Mouse (Mus musculus) embryonic facial prominence, embryonic 14.5 days (tissue): ENCODE results near the gene Gpr35. TPM values are rescaled to one million over a fixed set of nuclear protein-coding genes. Genes with fewer than 3 reads are reported as not detected.

Experiments used
- ATAC-seq: fragments of 200-750 bp; cut with Nextera tagmentation; 2 replicates; pipeline ENCODE4 v1.8.0; 2017; ENCODE audit warnings: low read depth, moderate number of reproducible peaks, moderate TSS enrichment
- DNase-seq: peaks from one replicate; pipeline ENCODE4 v3.0.0-alpha.2; 2015; ENCODE audit warnings: low spot score
- H3K27ac ChIP-seq: fragments of 300-500 bp; sonication (generic); replicated peaks from 2 replicates; pipeline ENCODE4 v1.5.1; 2014; ENCODE audit warnings: low read depth, mild to moderate bottlenecking, low read length, moderate library complexity
- H3K27me3 ChIP-seq: fragments of 300-500 bp; sonication (generic); replicated peaks from 2 replicates; pipeline ENCODE4 v1.6.1; 2014; ENCODE audit warnings: low read length; ENCODE audit not compliant: control insufficient read depth, insufficient read depth
- H3K36me3 ChIP-seq: fragments of 300-500 bp; sonication (generic); 2 replicates; pipeline ENCODE4 v1.6.1; 2014; ENCODE audit warnings: low read length, mixed read lengths; ENCODE audit not compliant: control insufficient read depth, insufficient read depth
- H3K4me1 ChIP-seq: fragments of 300-500 bp; sonication (generic); 2 replicates; pipeline ENCODE4 v1.6.1; 2014; ENCODE audit warnings: antibody characterized with exemption, low read length; ENCODE audit not compliant: control insufficient read depth, insufficient read depth
- H3K4me2 ChIP-seq: fragments of 300-500 bp; sonication (generic); 2 replicates; pipeline ENCODE4 v1.6.1; 2014; ENCODE audit warnings: low read depth, mild to moderate bottlenecking, low read length, moderate library complexity, mixed read lengths
- H3K4me3 ChIP-seq: fragments of 300-500 bp; sonication (generic); 2 replicates; pipeline ENCODE4 v1.5.1; 2014; ENCODE audit warnings: low read depth, mild to moderate bottlenecking, low read length
- H3K9ac ChIP-seq: fragments of 300-500 bp; sonication (generic); 2 replicates; pipeline ENCODE4 v1.6.1; 2014; ENCODE audit warnings: low read depth, mild to moderate bottlenecking, low read length, moderate library complexity, mixed read lengths
- H3K9me3 ChIP-seq: fragments of 300-500 bp; sonication (generic); 2 replicates; pipeline ENCODE4 v1.6.1; 2016; ENCODE audit warnings: low read length; ENCODE audit not compliant: control insufficient read depth
- WGBS: fragments of 180-500 bp; shearing (Covaris S2); extraction: QIAGEN DNeasy Blood & Tissue Kit; methylation state at CpG from one replicate; pipeline ENCODE4 v1.1.7; 2014; 5-methylcytosine and 5-hydroxymethylcytosine counted together
- polyA plus RNA-seq: library from polyadenylated mRNA; unstranded; fragments of >200 nt; fragmentation: Nextera tagmentation; extraction: Ambion mirVana; gene quantifications from 2 replicates; pipeline ENCODE4 v1.2.1, GENCODE M21; 2014

Gpr35 gene
- polyA plus RNA-seq, 1 experiment from 2014 or later: 1.5 TPM

DNA sequence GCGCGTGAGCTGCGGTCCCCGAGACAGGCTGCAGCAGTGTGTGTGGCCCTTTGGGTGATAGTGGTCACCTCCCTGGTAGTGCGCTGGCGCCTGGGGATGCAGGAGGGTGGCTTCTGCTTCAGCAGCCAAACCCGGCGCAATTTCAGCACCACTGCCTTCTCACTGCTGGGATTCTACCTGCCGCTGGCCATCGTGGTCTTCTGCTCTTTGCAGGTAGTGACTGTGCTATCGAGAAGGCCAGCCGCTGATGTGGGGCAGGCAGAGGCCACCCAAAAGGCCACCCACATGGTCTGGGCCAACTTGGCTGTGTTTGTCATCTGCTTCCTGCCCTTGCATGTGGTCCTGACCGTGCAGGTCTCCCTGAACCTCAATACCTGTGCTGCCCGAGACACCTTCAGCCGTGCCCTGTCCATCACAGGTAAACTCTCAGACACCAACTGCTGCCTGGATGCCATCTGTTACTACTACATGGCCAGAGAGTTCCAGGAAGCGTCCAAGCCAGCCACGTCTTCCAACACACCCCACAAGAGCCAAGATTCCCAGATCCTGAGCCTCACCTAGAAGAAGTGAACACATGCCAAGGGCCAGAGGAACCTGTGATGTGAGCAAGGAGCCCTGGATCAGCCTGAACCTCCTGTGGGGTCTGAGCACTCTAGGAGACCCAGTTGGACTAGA lies 32.4 kb downstream of the Gpr35 start:
- no peaks in the 10 kb centered on the region for H3K36me3 ChIP-seq
- no peaks in the 10 kb centered on the region for H3K4me1 ChIP-seq
- H3K9me3 ChIP-seq: no peaks in the 10 kb centered on the region
- DNase-seq: no peak
- H3K9ac ChIP-seq: no peak overlapping the region
- no peak overlapping the region for H3K4me3 ChIP-seq
- H3K27me3 ChIP-seq: no peaks in the 10 kb centered on the region
- no peak for ATAC-seq
- WGBS: 90% methylated on average over 17 of the region's 17 CpGs
- H3K4me2 ChIP-seq: no peak overlapping the region
- H3K27ac ChIP-seq: no peak overlapping the region

DNA sequence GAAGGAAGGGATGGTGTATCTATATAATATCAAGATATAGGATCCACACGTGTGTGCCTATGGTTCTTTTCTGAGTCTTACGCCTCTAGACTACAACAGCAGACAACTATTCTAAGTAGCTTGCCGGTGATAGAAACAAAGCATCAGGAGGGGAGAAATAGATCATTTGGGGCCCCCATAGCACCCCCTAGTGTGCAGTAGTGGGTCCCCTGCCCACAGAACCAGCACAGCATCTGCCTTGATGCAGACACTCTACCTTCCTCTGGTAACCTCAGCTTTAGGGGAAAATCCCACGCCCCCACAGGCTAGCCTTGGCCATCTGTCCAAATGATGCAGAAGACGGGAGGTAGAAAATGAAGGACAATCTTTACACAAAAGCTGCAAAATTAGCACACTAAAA lies 34.3 kb downstream of the Gpr35 start:
- DNase-seq (no peak), ATAC-seq (no peak)
- no peaks in the 10 kb centered on the region for H3K4me1 ChIP-seq
- H3K4me2 ChIP-seq: no peak overlapping the region
- H3K27me3 ChIP-seq: no peaks in the 10 kb centered on the region
- H3K9ac ChIP-seq: no peak overlapping the region
- 88% methylated on average over 5 of the region's 5 CpGs for WGBS
- H3K4me3 ChIP-seq: no peak overlapping the region
- no peaks in the 10 kb centered on the region for H3K36me3 ChIP-seq
- H3K27ac ChIP-seq: no peak overlapping the region
- no peaks in the 10 kb centered on the region for H3K9me3 ChIP-seq

DNA sequence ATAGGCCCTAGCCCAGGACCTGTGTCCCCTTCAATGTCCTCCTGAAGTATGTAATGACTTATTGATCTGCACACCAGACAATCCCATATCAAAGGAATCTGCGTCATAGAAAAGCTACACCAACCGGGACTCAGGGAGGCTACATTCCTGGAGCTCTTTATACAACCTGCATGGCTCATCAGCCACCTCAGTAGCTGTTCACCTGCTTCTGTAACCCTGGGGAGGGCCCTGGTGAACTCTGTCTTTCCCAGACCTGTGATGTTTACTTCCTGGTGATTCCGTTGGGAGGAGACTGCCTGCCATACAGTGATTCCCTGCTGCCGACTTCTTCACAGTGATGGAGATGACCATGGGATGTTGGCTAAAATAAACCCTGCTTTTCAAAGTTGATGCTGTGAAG lies 38.2 kb downstream of the Gpr35 start:
- Histone ChIP-seq H3K9me3 (no peaks in the 10 kb centered on the region), H3K27me3 (no peaks in the 10 kb centered on the region), H3K4me1 (no peaks in the 10 kb centered on the region), H3K9ac (no peak overlapping the region), H3K4me2 (no peak overlapping the region), H3K36me3 (no peaks in the 10 kb centered on the region), H3K27ac (no peak overlapping the region), H3K4me3 (no peak overlapping the region)
- ATAC-seq: no peak
- 73% methylated on average over 4 of the region's 4 CpGs for WGBS
- DNase-seq: no peak

DNA sequence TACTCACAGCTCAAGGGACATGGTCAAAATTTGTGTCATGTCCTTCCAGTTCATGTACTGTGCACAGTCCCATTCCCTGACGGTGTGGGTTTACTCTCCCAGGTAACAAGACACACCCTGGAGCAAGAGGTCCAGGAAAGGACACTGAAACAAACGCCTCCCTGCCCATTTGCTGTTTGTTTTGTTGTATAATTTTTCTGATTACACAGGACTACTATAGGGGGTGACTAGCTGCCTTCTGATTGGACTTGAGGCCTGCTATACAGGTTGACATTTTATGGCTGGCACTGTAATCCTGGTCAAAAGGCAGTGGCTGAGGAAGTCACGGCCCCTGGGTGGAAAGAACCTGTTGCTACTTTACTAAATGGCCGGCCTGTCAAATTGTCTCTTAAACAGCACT lies 39.2 kb downstream of the Gpr35 start:
- Histone ChIP-seq H3K9me3 (no peaks in the 10 kb centered on the region), H3K4me1 (no peaks in the 10 kb centered on the region), H3K4me3 (no peak overlapping the region), H3K27me3 (no peaks in the 10 kb centered on the region), H3K9ac (no peak overlapping the region), H3K36me3 (no peaks in the 10 kb centered on the region), H3K27ac (no peak overlapping the region), H3K4me2 (no peak overlapping the region)
- no peak for DNase-seq
- ATAC-seq: no peak
- WGBS: 56% methylated on average over 4 of the region's 4 CpGs

DNA sequence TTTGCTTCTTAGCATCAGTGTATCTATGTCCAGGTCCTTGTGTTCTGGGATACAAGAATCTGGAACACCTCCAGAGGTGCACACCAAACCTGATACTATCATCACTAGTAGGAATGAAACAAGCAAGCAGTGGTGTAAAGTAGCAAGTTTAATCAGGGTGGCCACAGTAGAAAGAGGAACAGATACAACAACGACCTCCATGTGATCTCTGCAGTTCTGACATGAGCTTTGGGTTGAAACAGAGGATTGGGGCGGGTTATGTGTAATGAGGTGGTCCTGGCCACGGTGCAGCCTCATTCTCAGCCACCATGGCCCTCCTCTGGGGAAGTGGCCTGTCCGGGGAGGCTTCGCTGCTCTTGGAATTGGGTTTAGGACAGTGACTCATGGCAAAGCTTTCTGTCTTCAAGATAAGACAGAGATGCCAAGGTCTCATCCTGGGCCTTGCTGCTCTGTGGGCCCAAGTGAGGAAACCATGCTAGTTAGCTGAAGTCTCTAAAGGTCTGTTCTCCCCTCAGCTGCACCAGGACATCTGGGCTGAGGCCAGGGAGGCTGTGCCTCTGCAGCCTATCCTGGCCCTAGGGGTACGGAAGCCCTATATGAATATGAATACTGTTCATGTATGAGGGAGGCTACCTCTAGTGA lies 41.7 kb downstream of the Gpr35 start:
- Histone ChIP-seq H3K27ac (no peak overlapping the region), H3K4me2 (no peak overlapping the region), H3K4me3 (no peak overlapping the region), H3K36me3 (no peaks in the 10 kb centered on the region), H3K27me3 (no peaks in the 10 kb centered on the region), H3K9me3 (no peaks in the 10 kb centered on the region), H3K4me1 (no peaks in the 10 kb centered on the region), H3K9ac (no peak overlapping the region)
- WGBS: 75% methylated on average over 6 of the region's 6 CpGs
- DNase-seq (no peak), ATAC-seq (no peak)

DNA sequence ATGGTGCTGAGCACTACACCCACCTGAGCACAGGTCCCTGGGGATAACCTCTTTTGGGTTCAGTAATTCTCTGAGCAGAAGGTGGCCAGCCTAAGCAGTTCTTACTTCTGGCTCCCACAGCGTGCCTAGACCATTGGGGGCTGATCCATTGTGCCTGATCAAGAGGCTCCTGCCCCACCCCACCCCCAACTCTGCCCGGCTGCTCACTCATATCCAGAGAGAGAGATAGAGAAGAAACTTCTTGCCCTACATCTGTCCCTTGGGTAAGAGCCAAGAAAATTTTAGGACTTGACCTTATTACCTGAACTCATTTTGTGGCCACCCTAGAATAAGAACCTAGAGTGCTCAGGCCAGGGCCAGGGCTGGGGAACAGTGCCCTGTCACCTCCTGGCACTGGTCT lies 42.2 kb downstream of the Gpr35 start:
- ATAC-seq (no peak), DNase-seq (no peak)
- Histone ChIP-seq H3K27ac (no peak overlapping the region), H3K9me3 (no peaks in the 10 kb centered on the region), H3K4me3 (no peak overlapping the region), H3K27me3 (no peaks in the 10 kb centered on the region), H3K4me1 (no peaks in the 10 kb centered on the region), H3K36me3 (no peaks in the 10 kb centered on the region), H3K9ac (no peak overlapping the region), H3K4me2 (no peak overlapping the region)
- WGBS: 63% methylated on average over 2 of the region's 2 CpGs

DNA sequence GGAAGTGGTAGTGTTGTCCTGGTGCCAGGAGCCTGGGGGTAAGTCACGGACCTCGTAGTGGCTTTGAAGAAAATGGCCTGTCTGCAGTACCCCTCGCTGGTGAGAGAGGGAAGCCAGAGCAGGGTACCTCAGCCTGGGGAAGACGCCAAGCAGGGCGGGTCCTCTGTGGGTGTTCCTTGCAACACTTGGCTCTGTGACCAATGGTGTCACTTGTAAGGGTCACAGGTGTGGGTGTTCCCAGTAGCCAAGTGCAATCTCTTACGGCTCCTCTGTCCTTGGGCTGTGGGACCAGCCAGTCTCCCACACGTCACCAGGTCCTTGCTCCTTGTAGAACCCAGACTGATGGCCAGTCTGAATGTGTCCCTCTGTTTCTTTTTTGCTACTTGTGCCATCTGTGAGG lies 55.4 kb downstream of the Gpr35 start, which contains the start of gene Aqp12:
Gene Aqp12 (plus strand): TSS at position 274 of the 400 bp plus-strand sequence.
- no peak within 1 kb of the TSS for H3K4me2 ChIP-seq
- DNase-seq: no peak

DNA sequence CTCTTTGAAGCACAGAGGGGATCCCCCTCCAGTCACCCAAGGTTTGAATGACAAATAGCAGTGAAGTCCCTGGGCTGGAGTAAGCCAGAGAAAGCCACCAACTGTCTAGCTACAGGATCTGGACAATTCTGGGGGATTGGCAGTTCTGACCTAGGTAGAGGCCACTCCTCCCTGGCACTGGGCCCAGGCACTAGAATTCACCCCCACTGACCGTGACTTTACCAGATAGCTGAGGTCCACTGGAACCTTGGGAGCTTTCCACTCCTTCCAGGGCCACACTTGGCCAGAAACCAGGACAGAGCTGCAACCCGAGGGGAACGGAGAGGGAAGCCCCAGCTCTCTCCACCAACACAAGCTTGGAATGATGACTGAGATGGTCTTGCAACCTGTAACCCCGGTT lies 58.5 kb downstream of the Gpr35 start:
- no peaks in the 10 kb centered on the region for H3K36me3 ChIP-seq
- ATAC-seq (no peak), DNase-seq (no peak)
- H3K9ac ChIP-seq: no peak overlapping the region
- H3K27me3 ChIP-seq: no peaks in the 10 kb centered on the region
- no peaks in the 10 kb centered on the region for H3K4me1 ChIP-seq
- no peak overlapping the region for H3K4me3 ChIP-seq
- H3K4me2 ChIP-seq: no peak overlapping the region
- no peak overlapping the region for H3K27ac ChIP-seq
- H3K9me3 ChIP-seq: no peaks in the 10 kb centered on the region
- WGBS: 53% methylated on average over 4 of the region's 4 CpGs

More for the DNA sequence above, 55.4 kb downstream of the Gpr35 start, which contains the start of gene Aqp12:
- no peak within 1 kb of the TSS for H3K9ac ChIP-seq
- no peaks in the 10 kb centered on the region for H3K36me3 ChIP-seq
- 77% methylated on average over 7 of the region's 7 CpGs for WGBS
- H3K4me1 ChIP-seq: no peaks in the 10 kb centered on the region
- no peak within 1 kb of the TSS for H3K27ac ChIP-seq
- H3K9me3 ChIP-seq: peaks cover 3% of the 10 kb centered on the region; the same call in 1 of the 2 replicates
- no peak within 1 kb of the TSS for H3K4me3 ChIP-seq
- no peaks in the 10 kb centered on the region for H3K27me3 ChIP-seq
- no peak for ATAC-seq

DNA sequence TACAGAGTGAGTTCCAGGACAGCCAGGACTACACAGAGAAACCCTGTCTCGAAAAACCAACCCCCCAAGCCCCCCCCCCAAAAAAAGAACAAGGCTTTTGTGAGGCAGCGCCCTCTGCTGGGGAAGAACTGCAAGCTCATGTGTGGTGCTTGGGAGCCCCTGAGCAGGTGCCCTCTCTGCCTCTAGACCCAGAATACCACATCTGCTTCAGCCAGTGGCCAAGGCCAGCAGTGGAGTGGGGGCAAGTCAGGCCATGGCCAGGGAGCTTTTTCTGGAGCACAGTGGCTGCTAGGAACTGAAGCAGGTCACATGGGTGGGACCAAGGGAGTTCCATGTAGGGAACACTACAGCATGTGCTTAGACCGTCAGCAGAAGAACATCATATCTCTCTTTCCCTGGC lies 60.1 kb downstream of the Gpr35 start:
- no peaks in the 10 kb centered on the region for H3K27me3 ChIP-seq
- no peak overlapping the region for H3K27ac ChIP-seq
- no peaks in the 10 kb centered on the region for H3K4me1 ChIP-seq
- ATAC-seq (no peak), DNase-seq (no peak)
- no peak overlapping the region for H3K9ac ChIP-seq
- H3K36me3 ChIP-seq: no peaks in the 10 kb centered on the region
- H3K4me2 ChIP-seq: no peak overlapping the region
- no peaks in the 10 kb centered on the region for H3K9me3 ChIP-seq
- H3K4me3 ChIP-seq: no peak overlapping the region
- 22% methylated on average over 3 of the region's 3 CpGs for WGBS
